Mouse (Mus musculus) brain, adult 2 months (tissue): ENCODE data around the gene Lamb1.
A peak's percentile ranks its signal among the peaks of the same experiment; 100 is the strongest.

ENCODE experiments used
- DNase-seq: peaks from one replicate; pipeline ENCODE4 v3.0.0; 2011; ENCODE audit warnings: low read depth, low spot score

The Lamb1 gene

DNA sequence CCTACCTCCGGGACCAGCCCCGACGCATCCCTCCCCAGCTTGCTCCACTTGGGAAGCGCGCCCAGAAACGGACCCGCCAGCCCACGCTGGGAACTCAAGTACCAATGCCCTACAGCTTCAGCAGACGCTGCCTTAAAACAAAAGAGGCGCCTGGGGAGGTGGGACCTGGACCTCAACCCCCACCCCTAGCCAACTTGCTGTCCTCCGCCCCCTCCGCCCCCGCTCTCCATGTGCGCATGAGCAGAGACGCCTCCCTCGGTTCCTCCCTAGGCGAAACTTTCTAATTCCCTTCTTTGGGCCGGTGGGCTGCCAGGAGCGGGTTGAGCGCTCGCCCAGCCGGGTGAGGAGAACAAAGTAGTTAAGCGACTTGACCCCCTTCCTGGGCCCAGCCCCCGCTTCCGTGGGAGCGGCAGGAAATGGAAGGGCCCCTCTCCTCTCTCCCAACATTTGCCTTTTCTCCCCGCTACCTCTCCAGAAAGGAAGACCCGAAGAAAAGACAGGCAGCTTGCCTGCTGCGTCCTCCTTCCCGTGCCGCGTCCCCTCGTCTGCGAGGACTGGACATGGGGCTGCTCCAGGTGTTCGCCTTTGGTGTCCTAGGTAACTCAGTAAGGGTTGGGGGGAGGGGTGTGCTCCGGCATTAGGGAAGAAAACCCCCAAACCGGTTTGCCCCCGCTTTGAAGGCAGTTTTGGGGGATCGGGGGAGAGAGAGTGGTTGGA is at the start of gene Lamb1:
Lamb1 (plus strand) TSS at position 230 of the 717 bp plus-strand sequence.
- DNase-seq, result peak; percentile 47

DNA sequence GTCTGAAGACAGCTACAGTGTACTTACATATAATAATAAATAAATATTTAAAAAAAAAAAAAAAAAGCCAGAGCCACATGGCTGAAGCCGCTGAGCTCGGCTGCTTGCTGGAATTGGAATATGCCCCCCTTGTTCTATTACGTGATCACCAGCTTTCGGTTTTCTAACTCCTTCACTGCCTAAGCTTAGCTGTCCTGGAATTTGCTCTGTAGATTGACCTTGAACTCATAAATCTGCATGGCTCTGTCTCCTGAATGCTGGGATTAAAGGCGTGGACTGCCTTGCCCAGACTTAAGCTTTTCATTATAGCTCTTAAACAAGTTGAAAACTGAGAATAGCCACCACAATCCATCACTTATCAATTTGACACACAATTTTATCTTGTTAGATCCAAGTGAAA is 47.8 kb upstream of the Lamb1 start:
- DNase-seq, result no peak

DNA sequence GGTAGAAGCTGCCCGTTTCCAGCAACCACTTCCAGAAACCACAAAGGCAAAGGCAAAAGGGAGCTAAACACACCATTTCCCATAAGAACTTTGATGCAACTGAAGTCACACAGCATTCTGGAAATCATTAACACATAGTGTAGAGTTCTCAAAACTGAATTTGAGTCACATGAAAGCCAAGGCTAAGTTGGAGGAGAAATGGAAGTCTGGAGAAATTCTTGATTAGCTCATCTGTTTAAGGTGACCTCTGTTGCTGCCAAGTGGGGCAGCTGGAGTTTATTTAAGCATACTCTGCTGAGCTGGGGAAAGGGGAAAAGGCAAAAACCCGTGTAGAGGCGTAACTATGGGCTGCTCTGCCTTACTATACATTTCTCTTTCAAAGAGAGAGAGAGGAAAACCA is 46.3 kb upstream of the Lamb1 start:
- peak; percentile 13 for DNase-seq

GRCm38 (mm10) chr12:31221522-31221921 is 43.5 kb upstream of the Lamb1 start:
- peak; percentile 21 for DNase-seq

DNA sequence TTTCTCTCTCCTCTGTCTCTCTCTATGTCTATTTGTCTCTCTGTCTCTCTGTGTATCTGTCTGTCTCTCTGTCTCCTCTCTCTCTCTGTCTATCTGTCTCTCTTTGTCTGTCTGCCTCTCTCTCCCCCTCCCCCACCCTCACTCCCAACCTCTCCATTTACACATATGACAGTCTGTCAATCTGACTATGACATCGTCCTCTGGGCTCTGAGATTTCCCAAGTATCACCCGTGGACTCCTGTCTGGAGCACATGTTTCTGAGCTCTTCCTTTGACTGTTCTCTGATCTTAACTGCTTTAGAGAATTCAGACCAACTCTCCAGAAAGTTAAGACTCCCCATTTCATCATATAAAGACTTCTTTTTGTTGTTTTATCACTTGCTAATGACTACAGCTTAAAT is 42.8 kb upstream of the Lamb1 start:
- no peak for DNase-seq

DNA sequence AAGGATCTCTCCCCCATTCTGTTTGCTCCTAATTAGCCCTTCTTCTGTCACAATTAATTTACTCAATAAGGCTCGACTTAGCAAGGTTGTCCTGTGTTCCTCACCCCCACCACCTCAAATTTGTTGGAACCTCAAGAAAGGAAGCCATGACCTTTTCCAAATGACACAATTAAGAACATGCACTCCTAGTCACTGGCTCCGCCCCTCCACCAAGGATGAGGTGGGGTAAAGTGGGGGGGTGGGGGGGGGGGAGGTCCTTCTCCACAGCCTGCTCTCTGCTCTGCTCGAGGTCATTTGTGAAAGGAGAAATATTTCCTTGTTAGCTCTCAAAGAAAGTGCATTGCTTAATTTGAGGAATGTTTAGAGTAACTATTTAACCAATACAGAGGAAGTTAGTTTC is 42.3 kb upstream of the Lamb1 start:
- DNase-seq, result no peak

DNA sequence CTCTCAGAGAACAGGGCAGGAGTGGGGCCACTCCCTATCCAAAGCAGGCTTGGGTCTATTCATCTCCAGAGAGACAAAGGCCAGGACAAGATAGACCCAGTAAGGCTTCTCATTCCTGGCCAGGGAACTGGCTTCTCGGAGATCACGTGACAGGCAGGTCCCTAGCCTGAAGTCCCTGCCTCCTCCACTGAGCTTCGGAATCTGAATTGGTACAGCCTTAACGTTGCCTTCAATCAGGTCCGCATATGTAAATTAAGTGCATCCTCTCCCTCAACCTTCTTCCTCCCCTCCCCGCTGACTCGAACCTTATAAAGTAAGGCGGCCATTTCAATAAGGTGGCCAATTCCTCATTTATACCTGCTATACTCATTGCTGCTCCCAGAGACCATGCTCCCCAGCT is 39.6 kb upstream of the Lamb1 start:
- DNase-seq, result no peak

- no peak for DNase-seq
Observed at GRCm38 (mm10) chr12:31227167-31227566, 37.9 kb upstream of the Lamb1 start.

DNA sequence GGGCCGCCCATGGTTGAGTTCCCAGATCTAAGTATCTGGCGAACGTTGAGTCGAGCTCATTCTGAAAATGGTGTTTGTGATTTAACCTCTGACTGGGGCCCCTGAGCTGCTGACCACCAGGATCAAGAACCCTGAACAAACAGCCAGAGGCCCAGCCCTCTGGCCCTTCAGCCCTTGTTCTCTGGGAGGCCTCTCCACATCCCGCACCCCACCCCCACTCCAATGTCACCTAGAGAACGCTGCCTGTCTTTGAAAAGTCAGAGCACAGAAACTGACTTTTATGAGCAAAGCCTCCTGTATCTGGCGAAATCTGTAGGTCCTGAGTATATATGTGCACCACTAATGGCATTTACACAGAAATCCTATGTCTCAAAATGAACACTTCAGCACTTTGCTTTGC is 36.2 kb upstream of the Lamb1 start:
- no peak for DNase-seq

- DNase-seq, result no peak
Observed at GRCm38 (mm10) chr12:31232635-31233034, 32.4 kb upstream of the Lamb1 start.

DNA sequence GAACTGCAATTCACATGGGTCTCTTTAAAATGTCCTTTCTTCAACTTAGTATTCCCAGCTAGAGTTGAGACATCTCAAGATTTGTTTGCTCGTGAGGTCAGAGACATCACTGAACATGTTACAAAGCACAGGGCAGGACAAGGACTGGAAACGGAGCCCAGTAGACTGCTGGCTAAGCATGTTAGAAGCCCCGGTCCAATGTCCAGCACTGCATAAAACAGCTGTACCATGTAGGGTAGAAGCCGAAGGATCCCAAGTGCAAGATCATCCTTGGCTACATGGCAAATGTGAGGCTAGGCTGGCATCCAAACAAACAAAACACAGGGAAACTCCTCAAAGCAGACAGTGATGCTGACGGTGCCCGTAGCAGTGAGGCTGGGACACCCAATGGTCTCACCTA is 30.0 kb upstream of the Lamb1 start:
- DNase-seq, result no peak

GRCm38 (mm10) chr12:31236861-31237595 is 28.0 kb upstream of the Lamb1 start:
- peak; percentile 63 for DNase-seq

GRCm38 (mm10) chr12:31239031-31239583 is 25.9 kb upstream of the Lamb1 start:
- no peak for DNase-seq

- DNase-seq, result peak; percentile 28
Observed at GRCm38 (mm10) chr12:31239798-31240197, 25.2 kb upstream of the Lamb1 start.

- no peak for DNase-seq
Observed at GRCm38 (mm10) chr12:31240470-31240869, 24.6 kb upstream of the Lamb1 start, which contains the start of gene Gm6993. TSS of gene Gm6993 (plus strand) at chr12:31240770.

GRCm38 (mm10) chr12:31241595-31242342 is 23.3 kb upstream of the Lamb1 start:
- no peak for DNase-seq

GRCm38 (mm10) chr12:31244001-31244400 is 21.0 kb upstream of the Lamb1 start:
- no peak for DNase-seq

GRCm38 (mm10) chr12:31244691-31245090 is 20.3 kb upstream of the Lamb1 start:
- no peak for DNase-seq

GRCm38 (mm10) chr12:31246153-31246552 is 18.9 kb upstream of the Lamb1 start:
- no peak for DNase-seq

- DNase-seq, result no peak
Observed at GRCm38 (mm10) chr12:31246615-31247014, 18.4 kb upstream of the Lamb1 start.

GRCm38 (mm10) chr12:31248165-31248564 is 16.9 kb upstream of the Lamb1 start:
- DNase-seq, result no peak

DNA sequence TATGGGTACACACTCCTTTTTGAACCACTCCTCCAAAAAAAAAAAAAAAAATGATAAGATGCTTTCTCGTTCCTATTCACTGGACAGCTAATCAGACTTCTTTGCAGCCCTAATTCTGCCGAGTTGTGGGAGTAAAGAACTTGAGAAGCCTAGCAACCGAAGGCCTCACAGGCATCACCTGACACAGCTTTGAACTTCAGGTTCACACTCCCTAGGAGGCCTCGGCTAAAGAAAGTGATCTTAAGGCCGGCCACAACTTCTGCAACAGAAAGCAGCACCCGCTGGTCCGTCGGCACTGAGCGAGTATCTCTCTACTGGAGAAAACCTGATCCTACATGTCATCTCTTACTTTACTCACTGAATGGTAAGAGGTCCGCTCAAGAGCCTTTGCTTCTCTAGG is 16.4 kb upstream of the Lamb1 start:
- DNase-seq, result no peak
